Mouse (Mus musculus) adipocyte (in vitro differentiated cells): ENCODE results near the gene Pigyl.

Experiments used
- DNase-seq: peaks from one replicate; pipeline ENCODE4 v3.0.0-alpha.2; 2016; ENCODE audit warnings: low spot score

Pigyl gene

DNA sequence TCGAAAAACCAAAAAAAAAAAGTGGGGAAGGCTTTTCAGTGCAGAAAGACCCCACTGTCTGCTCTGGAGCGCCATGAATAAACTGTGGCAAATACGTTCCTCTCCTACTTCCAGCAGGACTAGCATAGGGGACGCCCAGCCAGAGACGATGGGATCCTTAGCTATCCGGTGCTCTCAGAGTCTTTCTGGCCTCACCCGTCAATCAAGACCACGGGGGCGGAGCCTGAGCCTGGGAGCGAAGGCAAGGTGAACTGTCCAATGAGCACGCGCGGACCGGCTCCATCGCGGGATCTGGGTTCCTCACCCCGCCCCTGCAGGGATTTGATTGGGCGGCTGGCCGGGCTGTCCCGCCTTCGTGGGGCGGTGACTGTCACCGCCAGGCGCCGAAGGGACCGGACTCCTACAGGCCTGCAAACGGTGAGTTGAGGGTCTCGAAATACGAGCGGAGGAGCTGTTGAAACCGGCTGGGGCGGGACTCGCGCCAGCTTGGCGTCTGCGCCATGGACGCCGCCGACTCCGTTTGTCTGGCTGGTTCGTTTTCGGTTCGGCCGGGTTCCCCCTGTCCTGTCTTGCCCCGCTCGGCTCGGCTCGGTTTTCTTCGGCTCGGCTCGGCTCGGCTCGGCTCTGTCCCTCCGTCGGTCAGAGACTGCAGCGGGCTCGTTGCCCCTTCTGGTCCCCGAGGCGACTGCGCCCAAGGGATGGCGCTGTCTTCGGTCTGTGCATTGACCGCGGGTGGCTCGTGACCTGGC lies at the start of gene Pigyl:
Gene Pigyl (plus strand): TSS at position 350 of the 749 bp plus-strand sequence.
- DNase-seq = peak; percentile 99

DNA sequence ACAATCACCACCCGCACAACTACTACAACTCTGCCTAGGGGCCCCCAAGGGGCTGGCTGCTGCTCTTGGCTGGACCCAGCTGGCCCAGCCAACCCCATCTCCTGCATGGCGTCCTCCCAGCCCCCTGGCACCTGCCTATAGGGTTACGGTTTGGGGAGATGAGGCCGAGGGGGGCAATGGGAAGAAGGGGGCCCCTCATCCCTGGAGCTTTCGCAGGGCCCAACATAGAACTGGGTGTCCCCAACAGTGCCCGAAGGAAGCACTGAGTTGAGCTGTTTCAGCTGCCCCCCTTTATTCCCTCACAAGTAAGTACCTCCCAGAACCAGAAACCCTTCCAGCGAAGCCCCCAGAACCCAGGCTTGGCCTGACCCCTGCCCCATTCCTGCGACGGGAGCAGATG lies 48.5 kb upstream of the Pigyl start:
- no peak for DNase-seq

GRCm38 (mm10) chr9:22115635-22116034 lies 41.0 kb upstream of the Pigyl start:
- DNase-seq = no peak

GRCm38 (mm10) chr9:22116086-22116485 lies 40.6 kb upstream of the Pigyl start:
- no peak for DNase-seq

GRCm38 (mm10) chr9:22116740-22117426 lies 39.8 kb upstream of the Pigyl start, which contains the start of gene Elof1:
TSS of gene Elof1 (minus strand) at chr9:22117172.
- DNase-seq = peak; percentile 98

- peak; percentile 73 for DNase-seq
Observed at GRCm38 (mm10) chr9:22117754-22118456, 38.7 kb upstream of the Pigyl start.

- peak; percentile 80 for DNase-seq
Observed at GRCm38 (mm10) chr9:22119543-22119942, 37.1 kb upstream of the Pigyl start.

DNA sequence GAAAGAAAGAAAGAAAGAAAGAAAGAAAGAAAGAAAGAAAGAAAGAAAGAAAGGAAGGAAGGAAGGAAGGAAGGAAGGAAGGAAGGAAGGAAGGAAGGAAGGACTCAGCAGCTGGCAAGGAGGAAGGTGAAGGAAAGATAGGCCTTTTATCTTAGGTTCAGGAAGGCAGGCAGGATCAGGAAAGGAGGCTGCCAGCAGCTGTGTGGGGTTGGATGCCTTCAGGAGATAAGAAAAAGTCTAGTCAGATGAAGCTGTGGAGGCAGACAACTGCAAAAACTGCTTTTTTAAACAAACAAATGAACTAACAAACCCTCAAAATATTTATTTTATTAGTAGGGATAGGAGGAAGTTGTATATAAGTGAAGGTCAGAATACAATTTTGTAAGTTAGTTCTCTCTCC lies 35.1 kb upstream of the Pigyl start:
- DNase-seq = no peak

- no peak for DNase-seq
Observed at GRCm38 (mm10) chr9:22122005-22122404, 34.6 kb upstream of the Pigyl start.

- DNase-seq = no peak
Observed at GRCm38 (mm10) chr9:22123069-22123609, 33.5 kb upstream of the Pigyl start.

GRCm38 (mm10) chr9:22124169-22124568 lies 32.5 kb upstream of the Pigyl start:
- DNase-seq = no peak

DNA sequence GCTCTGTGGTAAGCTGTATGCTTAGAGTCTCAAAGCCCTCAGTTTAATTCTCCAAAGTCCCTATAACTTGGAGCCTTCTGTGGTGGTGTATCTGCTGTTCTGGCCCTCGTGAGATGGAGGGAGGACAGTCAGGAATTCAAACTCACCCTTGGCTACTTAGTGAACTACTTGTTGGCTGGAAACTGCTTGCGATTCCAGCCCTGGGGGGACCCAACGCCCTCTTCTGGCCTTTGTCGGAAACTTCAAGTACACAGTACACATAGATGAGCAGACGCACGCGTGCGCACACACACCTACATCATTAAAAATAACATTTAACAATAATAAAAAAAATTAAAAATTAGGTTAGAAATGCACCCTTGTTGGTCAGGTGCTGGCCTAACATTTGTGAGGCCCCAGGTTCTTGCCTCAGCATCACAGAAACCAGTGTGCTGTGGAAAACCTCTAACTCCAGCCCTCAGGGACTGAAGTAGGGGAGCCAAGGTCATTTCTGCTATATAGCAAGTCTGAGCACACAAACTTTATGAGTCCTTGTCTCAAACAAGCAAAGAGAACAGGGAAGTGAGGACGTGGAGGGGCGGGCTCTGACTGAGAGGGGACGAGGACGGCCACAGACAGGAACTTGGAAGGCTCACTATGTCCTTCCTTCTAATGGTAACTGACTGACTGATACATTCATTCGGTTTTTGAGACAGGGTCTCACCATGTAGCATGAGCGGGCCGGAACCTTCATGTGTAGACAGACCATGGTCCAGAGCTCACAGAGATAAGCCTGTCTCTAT lies 31.2 kb upstream of the Pigyl start:
- DNase-seq = no peak

DNA sequence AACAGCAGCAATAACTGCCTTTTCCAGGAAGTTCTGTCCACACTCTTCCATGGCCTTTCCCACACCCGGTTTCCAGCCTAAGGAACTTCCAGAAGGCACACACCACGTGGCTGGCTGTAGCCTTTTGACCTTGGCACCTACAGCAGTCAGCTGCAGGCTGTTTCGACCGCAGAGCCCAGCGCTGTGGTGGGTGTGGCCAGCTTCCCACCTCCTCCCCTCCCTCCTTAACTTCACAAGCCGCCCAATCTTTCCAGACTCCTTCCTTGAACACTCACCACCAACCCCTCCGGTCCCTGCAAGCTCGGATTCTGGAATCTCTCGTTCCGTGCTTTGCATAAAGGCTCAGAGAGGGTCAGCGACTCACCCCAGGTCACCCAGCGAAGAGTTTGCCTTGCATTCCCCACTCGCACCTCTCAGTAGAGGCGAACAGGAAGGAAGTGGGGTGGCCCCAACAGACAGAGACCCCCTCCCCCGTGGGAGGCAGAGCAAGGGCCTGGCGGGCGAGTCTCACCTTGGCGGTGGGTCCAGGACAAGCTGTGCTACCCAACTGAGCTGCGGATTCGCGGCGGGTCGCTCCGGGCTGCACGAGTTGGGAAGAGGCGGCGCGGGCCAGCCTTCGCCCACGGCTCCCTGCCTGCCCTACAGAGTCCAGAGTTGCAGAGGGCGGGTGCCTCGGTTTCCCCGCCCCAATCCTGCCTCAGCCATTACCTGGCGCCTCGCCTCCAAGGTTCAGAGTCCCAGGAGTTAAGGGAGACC lies 25.2 kb upstream of the Pigyl start:
- peak; percentile 65 for DNase-seq

DNA sequence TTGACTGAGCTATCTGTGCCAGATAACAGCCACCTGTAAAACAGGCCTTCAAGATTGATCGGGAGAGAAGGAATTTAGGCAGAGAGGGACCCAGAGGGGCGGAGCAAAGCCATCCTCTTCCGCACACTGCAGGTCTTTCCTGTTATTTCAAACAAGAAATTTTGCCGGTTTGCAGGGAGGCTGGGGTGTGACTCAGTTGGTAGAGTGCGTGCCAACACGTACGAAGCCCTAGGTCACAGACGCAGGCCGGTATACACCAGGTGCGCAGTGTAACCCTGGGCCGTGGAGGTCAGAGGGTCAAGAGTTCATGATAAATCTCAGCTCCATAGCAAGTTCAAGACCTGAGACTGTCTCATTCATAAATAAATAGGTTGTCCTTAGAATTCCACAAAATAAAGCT lies 24.4 kb upstream of the Pigyl start:
- no peak for DNase-seq

DNA sequence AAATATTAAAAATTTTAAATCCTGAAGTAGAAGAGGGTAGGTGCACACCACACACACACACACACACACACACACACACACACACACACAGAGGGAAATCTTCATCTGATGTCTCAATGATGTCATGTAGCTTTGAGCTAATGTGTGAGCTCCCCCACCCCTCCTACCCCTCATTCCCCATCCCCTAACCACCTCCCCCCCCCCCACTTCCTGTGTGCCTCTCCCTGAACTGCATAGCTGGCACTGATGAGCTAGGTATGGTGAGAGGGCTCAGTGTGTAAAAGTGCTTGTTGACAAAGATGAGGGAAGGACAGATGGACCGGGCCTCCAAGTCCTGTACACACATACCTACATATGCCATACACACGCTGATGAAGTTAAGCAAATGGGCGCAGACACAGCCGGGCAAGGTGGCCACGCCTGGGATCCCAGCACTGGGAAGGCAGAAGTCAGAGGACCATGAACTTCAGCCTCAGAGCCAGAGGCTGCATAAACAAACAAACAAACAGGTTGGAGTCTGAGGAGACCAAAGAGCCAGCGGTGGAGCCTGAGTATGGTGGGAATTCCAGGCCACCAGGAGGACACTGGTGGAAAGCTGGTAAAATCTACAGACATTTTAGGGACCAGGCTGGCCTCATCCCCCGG lies 22.3 kb upstream of the Pigyl start:
- no peak for DNase-seq

DNA sequence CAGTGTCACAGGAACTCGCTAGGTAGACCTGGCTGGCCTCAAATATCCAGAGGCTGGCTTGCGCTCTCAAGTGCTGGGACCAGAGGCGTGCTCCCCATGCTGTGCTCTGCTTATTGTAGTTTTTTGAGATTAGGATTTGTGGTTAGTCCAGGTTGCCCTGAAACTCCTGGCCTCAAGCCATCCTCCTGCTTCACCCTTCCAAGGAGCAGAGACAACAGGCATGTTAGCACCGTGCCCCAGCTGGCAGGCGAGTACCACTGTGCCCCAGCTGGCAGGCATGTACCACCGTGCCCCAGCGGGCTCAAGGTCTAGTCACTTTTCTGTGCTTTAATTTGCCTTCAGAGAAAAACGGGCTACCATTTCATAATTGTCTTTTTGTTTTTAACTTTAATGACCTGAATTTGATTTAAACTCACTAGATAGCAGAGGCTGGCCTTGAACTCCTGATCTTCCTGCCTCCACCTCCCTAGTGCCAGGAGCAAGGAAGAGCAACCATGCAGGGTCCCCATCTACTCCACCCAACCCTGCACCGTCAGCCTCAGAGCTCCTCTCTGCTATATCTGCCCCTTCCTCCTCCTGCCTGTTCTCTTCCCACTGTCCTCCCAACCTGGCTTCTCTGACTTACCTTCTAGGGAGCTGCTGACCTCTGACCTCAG lies 21.5 kb upstream of the Pigyl start:
- peak; percentile 55 for DNase-seq

DNA sequence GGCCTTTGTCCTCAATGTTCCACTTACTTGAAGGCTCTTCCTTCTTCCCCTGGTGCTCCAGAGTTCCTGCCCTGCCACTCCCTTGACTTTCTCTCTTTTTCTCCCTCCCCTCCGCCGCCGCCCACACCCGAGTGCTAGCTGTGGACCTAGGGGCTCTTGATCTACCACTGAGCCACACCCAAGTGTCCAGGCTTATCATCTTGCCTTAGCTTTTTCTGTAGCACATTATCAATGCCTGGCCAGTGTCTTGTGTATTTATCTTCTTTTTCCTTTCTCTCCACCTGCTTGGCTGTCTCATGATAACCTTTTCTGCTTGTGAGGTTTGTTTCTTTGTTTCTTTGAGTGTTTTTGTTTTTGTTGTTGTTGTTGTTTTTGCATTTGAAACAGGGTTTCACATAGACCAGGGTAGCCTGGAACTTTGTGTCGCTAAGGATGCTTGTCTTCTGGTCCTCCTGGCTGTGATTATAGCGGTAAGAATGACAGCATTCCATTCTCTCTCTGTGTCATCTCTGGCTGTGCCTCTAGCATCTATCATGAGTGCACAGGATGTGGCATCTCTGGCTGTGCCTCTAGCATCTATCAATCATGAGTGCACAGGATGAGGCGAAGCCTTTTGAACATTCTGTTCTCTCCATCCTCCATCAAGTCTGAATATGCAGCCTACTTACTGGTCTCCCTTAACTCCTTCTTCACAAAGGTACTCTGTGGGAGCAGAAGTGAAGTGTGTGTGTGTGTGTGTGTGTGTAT lies 20.8 kb upstream of the Pigyl start, which contains the start of gene Acp5:
Gene Acp5 (minus strand): TSS at position 68 of the 747 bp plus-strand sequence.
- no peak for DNase-seq

DNA sequence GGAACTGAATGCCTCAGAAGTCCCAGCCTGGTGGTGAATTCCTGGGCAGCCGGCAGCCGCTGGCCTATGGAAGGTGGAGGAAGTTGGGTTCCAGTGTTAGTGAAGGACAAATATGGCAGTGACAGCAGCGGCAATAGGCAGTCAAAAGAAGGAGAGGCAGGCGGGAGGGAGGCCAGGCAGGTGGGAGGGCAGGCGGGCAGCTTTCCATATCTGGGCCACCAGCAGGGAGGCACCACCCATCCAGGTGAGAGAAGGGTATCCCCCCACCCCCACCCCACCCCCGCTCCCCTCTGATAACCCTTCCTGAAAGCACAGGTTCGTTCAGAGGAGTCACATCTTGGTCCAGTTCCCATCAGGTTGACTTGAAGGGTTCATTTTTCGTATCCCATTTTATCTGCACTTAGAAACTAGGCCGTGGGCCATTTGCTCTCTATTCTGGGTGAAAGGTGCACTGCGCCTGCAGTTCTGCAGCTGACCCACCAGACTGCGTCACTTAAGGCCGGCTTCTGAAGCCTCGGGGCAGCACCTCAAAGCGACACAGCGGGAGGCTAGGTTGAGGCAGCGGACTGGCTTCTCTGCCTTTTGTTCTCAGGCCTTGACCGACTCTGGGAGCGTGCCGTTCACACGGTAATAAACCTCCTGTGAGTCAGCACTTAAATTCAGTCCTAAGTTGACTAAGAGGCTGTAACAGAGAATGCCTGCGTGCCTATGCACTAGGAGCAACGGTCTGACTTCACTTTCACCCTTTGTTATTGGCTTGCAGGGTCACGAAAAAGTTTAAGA lies 19.7 kb upstream of the Pigyl start:
- no peak for DNase-seq
